Mouse (Mus musculus) liver, embryonic 16.5 days (tissue): ENCODE results near the gene Lekr1. TPM values are rescaled to one million over a fixed set of nuclear protein-coding genes. Genes with fewer than 3 reads are reported as not detected.
A peak's percentile ranks its signal among the peaks of the same experiment; 100 is the strongest.

Experiments used
- ATAC-seq: fragments of 200-750 bp; cut with Nextera tagmentation; 2 replicates; pipeline ENCODE4 v1.8.0; 2017; ENCODE audit warnings: low read depth, mild to moderate bottlenecking, moderate number of reproducible peaks, moderate library complexity
- H3K27ac ChIP-seq: fragments of 300-500 bp; sonication (generic); 2 replicates; pipeline ENCODE4 v1.5.1; 2014; ENCODE audit warnings: mild to moderate bottlenecking, low read length
- H3K27me3 ChIP-seq: fragments of 300-500 bp; sonication (generic); 2 replicates; pipeline ENCODE4 v1.6.1; 2014; ENCODE audit warnings: low read depth, low read length, mixed read lengths; ENCODE audit not compliant: control insufficient read depth, insufficient read depth
- H3K36me3 ChIP-seq: fragments of 300-500 bp; sonication (generic); 2 replicates; pipeline ENCODE4 v1.6.1; 2014; ENCODE audit warnings: mild to moderate bottlenecking; ENCODE audit not compliant: control insufficient read depth, insufficient read depth
- H3K4me1 ChIP-seq: fragments of 300-500 bp; sonication (generic); 2 replicates; pipeline ENCODE4 v1.6.1; 2014; ENCODE audit warnings: low read depth, low read length, mixed read lengths; ENCODE audit not compliant: control insufficient read depth
- H3K4me2 ChIP-seq: fragments of 300-500 bp; sonication (generic); 2 replicates; pipeline ENCODE4 v1.6.1; 2014; ENCODE audit warnings: low read depth, low read length, mixed read lengths
- H3K4me3 ChIP-seq: fragments of 300-500 bp; sonication (generic); 2 replicates; pipeline ENCODE4 v1.5.1; 2014; ENCODE audit warnings: low read depth, mild to moderate bottlenecking, low read length
- H3K9ac ChIP-seq: fragments of 300-500 bp; sonication (generic); 2 replicates; pipeline ENCODE4 v1.6.1; 2014; ENCODE audit warnings: low read depth, low read length
- H3K9me3 ChIP-seq: fragments of 300-500 bp; sonication (generic); replicated peaks from 2 replicates; pipeline ENCODE4 v1.6.1; 2016; ENCODE audit warnings: low read length; ENCODE audit not compliant: control insufficient read depth
- WGBS: fragments of 180-500 bp; shearing (Covaris S2); extraction: QIAGEN DNeasy Blood & Tissue Kit; methylation state at CpG from one replicate; pipeline ENCODE4 v1.1.7; 2014; ENCODE audit not compliant: insufficient replicate concordance; 5-methylcytosine and 5-hydroxymethylcytosine counted together
- polyA plus RNA-seq: library from polyadenylated mRNA; unstranded; fragments of >200 nt; fragmentation: Nextera tagmentation; extraction: Ambion mirVana; gene quantifications from 2 replicates; pipeline ENCODE4 v1.2.1, GENCODE M21; 2015

Lekr1 gene
- polyA plus RNA-seq, 1 experiment from 2014 or later, result 0.94 TPM

- no peak overlapping the region for H3K4me2 ChIP-seq
- no peaks in the 10 kb centered on the region for H3K27me3 ChIP-seq
- H3K27ac ChIP-seq, result no peak overlapping the region
- H3K4me3 ChIP-seq, result no peak overlapping the region
- no peaks in the 10 kb centered on the region for H3K9me3 ChIP-seq
- 22% methylated on average over 6 of the region's 6 CpGs for WGBS
- H3K36me3 ChIP-seq, result no peaks in the 10 kb centered on the region
- no peak overlapping the region for H3K9ac ChIP-seq
- ATAC-seq, result no peak
- peaks cover 4% of the 10 kb centered on the region; the same call in 1 of the 2 replicates for H3K4me1 ChIP-seq
These were observed 195.4 kb downstream of the Lekr1 start for GRCm38 (mm10) chr3:65861471-65861881.

- no peak overlapping the region for H3K4me2 ChIP-seq
- H3K36me3 ChIP-seq, result no peaks in the 10 kb centered on the region
- no peak overlapping the region for H3K4me3 ChIP-seq
- H3K9ac ChIP-seq, result no peak overlapping the region
- 6% methylated on average over 11 of the region's 11 CpGs for WGBS
- no peak overlapping the region for H3K27ac ChIP-seq
- H3K4me1 ChIP-seq, result peaks cover 4% of the 10 kb centered on the region; the same call in 1 of the 2 replicates
- no peaks in the 10 kb centered on the region for H3K27me3 ChIP-seq
- H3K9me3 ChIP-seq, result no peaks in the 10 kb centered on the region
- peak; percentile 58 for ATAC-seq
These were observed 197.3 kb downstream of the Lekr1 start for GRCm38 (mm10) chr3:65863297-65863696.

GRCm38 (mm10) chr3:65863762-65864377, 197.8 kb downstream of the Lekr1 start:
- Histone ChIP-seq H3K36me3 (no peaks in the 10 kb centered on the region), H3K4me3 (no peak overlapping the region), H3K4me2 (no peak overlapping the region), H3K4me1 (peaks cover 1% of the 10 kb centered on the region; the same call in 1 of the 2 replicates), H3K9ac (no peak overlapping the region), H3K9me3 (no peaks in the 10 kb centered on the region), H3K27ac (no peak overlapping the region), H3K27me3 (no peaks in the 10 kb centered on the region)
- 52% methylated on average over 16 of the region's 16 CpGs for WGBS
- no peak for ATAC-seq

- Histone ChIP-seq H3K4me3 (no peak overlapping the region), H3K4me2 (no peak overlapping the region), H3K4me1 (no peaks in the 10 kb centered on the region), H3K36me3 (no peaks in the 10 kb centered on the region), H3K9me3 (no peaks in the 10 kb centered on the region), H3K27ac (no peak overlapping the region), H3K9ac (no peak overlapping the region), H3K27me3 (no peaks in the 10 kb centered on the region)
- WGBS, result 69% methylated on average over 8 of the region's 8 CpGs
- no peak for ATAC-seq
These were observed 202.9 kb downstream of the Lekr1 start for GRCm38 (mm10) chr3:65868931-65869330.

- Histone ChIP-seq H3K36me3 (no peaks in the 10 kb centered on the region), H3K27me3 (no peaks in the 10 kb centered on the region), H3K4me2 (no peak overlapping the region), H3K4me1 (no peaks in the 10 kb centered on the region), H3K4me3 (no peak overlapping the region), H3K27ac (no peak overlapping the region), H3K9me3 (no peaks in the 10 kb centered on the region), H3K9ac (no peak overlapping the region)
- 55% methylated on average over 6 of the region's 6 CpGs for WGBS
- no peak for ATAC-seq
These were observed 203.7 kb downstream of the Lekr1 start for GRCm38 (mm10) chr3:65869724-65870123.

GRCm38 (mm10) chr3:65871188-65871603, 205.2 kb downstream of the Lekr1 start:
- WGBS, result 38% methylated on average over 12 of the region's 12 CpGs
- Histone ChIP-seq H3K4me3 (no peak overlapping the region), H3K36me3 (no peaks in the 10 kb centered on the region), H3K27me3 (no peaks in the 10 kb centered on the region), H3K9ac (no peak overlapping the region), H3K4me1 (no peaks in the 10 kb centered on the region), H3K4me2 (no peak overlapping the region), H3K27ac (no peak overlapping the region), H3K9me3 (no peaks in the 10 kb centered on the region)
- ATAC-seq, result 0 out of 2 replicates have a peak, but pooled peaks have one; percentile 24

- Histone ChIP-seq H3K36me3 (no peaks in the 10 kb centered on the region), H3K27ac (no peak overlapping the region), H3K9me3 (no peaks in the 10 kb centered on the region), H3K4me1 (no peaks in the 10 kb centered on the region), H3K27me3 (no peaks in the 10 kb centered on the region), H3K4me2 (no peak overlapping the region), H3K9ac (no peak overlapping the region), H3K4me3 (no peak overlapping the region)
- WGBS, result 49% methylated on average over 10 of the region's 10 CpGs
- no peak for ATAC-seq
These were observed 205.7 kb downstream of the Lekr1 start for GRCm38 (mm10) chr3:65871609-65872272.

GRCm38 (mm10) chr3:65873093-65873830, 207.2 kb downstream of the Lekr1 start:
- 33% methylated on average over 13 of the region's 13 CpGs for WGBS
- no peak overlapping the region for H3K9ac ChIP-seq
- no peaks in the 10 kb centered on the region for H3K27me3 ChIP-seq
- H3K36me3 ChIP-seq, result no peaks in the 10 kb centered on the region
- no peak for ATAC-seq
- H3K4me2 ChIP-seq, result no peak overlapping the region
- H3K9me3 ChIP-seq, result no peaks in the 10 kb centered on the region
- no peaks in the 10 kb centered on the region for H3K4me1 ChIP-seq
- H3K4me3 ChIP-seq, result no peak overlapping the region
- no peak overlapping the region for H3K27ac ChIP-seq
